8 mouse cellular contexts compared by ENCODE assay signal in genomic region chr8:78508719-78509272, GRCm38 (mm10). TPM values are rescaled to one million over a fixed set of nuclear protein-coding genes. Genes with fewer than 3 reads are reported as not detected.
A peak's percentile ranks its signal among the peaks of the same experiment; 100 is the strongest.
DNase-seq lines count a peak whose midpoint lies in the region; ATAC-seq lines count a peak whose summit lies in the region.

Gene Rbmxl1, minus strand, starts transcription at chr8:78508898.

- H3K9ac ChIP-seq in hindbrain, embryonic 11.5 days (ENCODE audit: low read depth, low read length), result peak within 1 kb of the TSS; percentile 99

- under 1% methylated on average over 57 of the region's 70 CpGs for WGBS in hindbrain, embryonic 11.5 days

- peak within 1 kb of the TSS; percentile 93 for H3K27ac ChIP-seq in hindbrain, embryonic 11.5 days (ENCODE audit: low read depth, low read length)

- peak within 1 kb of the TSS; percentile 95 for H3K4me3 ChIP-seq in hindbrain, embryonic 11.5 days (ENCODE audit: low read depth, low read length)

- H3K27me3 ChIP-seq in hindbrain, embryonic 11.5 days (ENCODE audit: control insufficient read depth, insufficient read depth, low read length), result no peaks in the 10 kb centered on the region

- ATAC-seq in frontal cortex, adult (ENCODE audit: low TSS enrichment), result peak; percentile 84
- ATAC-seq in hindbrain, embryonic 11.5 days (ENCODE audit: low FRiP score), result peak; percentile 90

- peaks cover 9% of the 10 kb centered on the region for H3K36me3 ChIP-seq in hindbrain, embryonic 11.5 days (ENCODE audit: control insufficient read depth, insufficient read depth, low read length)

- peak; percentile 61 for DNase-seq in MEL-GATA-1-ER (ENCODE audit: extremely low read depth, low read depth)
- peak; percentile 90 for DNase-seq in cerebellum, adult 8-10 months
- peak; percentile 95 for DNase-seq in hindbrain, embryonic 11.5 days (ENCODE audit: low spot score)
- DNase-seq in layer of hippocampus, postnatal 10 days (ENCODE audit: low spot score in 2 of 2), result peak; percentile 94 to 96
- DNase-seq in lung, postnatal 10 days, result peak; percentile 93
- DNase-seq in ovary, postnatal 36 days (ENCODE audit: low spot score), result peak; percentile 89
- peak; percentile 90 for DNase-seq in thymus, postnatal 25 days

- H3K4me1 ChIP-seq in hindbrain, embryonic 11.5 days (replicated peaks; ENCODE audit: control insufficient read depth, insufficient read depth, low read length), result 0 out of 2 replicates have a peak, but pooled peaks cover 3% of the 10 kb centered on the region

- peak within 1 kb of the TSS; percentile 89 for H3K4me2 ChIP-seq in hindbrain, embryonic 11.5 days (replicated peaks; ENCODE audit: low read depth, low read length)

- no peaks in the 10 kb centered on the region for H3K9me3 ChIP-seq in hindbrain, embryonic 11.5 days (ENCODE audit: control insufficient read depth, low read length)

RNA-seq across cellular contexts. Expression of gene Rbmxl1, which starts in this region (rescaled TPM):
- polyA plus RNA-seq in hindbrain, embryonic 11.5 days (2014; fragmentation: Nextera tagmentation; extraction: Ambion mirVana), result 362 and 390 TPM in 2 replicates
- total RNA-seq in layer of hippocampus, postnatal 10 days (2021), result 10 to 100 TPM; 69.7 to 72.5 TPM

Comparison
In these comparisons a context has a peak if more than half of its experiments do, and no peak if none do; other contexts are left out.
1. Peak in every context shown above with its lines: DNase-seq, ATAC-seq, H3K4me3 ChIP-seq and H3K27ac ChIP-seq.